Mouse (Mus musculus) cortical plate, adult 2 months (tissue): ENCODE data around the gene Efhd1.

Experiments used
- CTCF ChIP-seq: fragments of 200-500 bp; IDR thresholded peaks from 2 replicates; pipeline ENCODE4 v1.5.1; 2011; ENCODE audit warnings: mild to moderate bottlenecking, control low read depth, low read length; ENCODE audit not compliant: insufficient read depth; ENCODE audit errors: extremely low read depth
- POLR2A ChIP-seq: fragments of 200-500 bp; IDR thresholded peaks from 2 replicates; pipeline ENCODE4 v1.6.1; 2011; ENCODE audit warnings: mild to moderate bottlenecking, low read length, control low read depth; ENCODE audit not compliant: insufficient read depth; ENCODE audit errors: extremely low read depth

GRCm38 (mm10) chr1:87214748-87215147 lies 49.4 kb upstream of the Efhd1 start:
- TF ChIP-seq CTCF = no peak
- TF ChIP-seq POLR2A = no peak
